In genomic region chr17:53087516-53087915, GRCm38 (mm10) we compare ENCODE assay signal across 10 mouse cellular contexts.
"Had no signal": no experiment of that assay in that cellular context is flagged by ENCODE, and none has a peak within 500 bp of the region (broad histone marks: within the 10 kb centered on the region; RNA-seq: fewer than 3 reads in every experiment).

No protein-coding gene starts in this region.

- DNase-seq: kidney, adult 2 months; kidney, postnatal 36 days; left cerebral cortex, postnatal 4 days; liver, postnatal 0 days; lung, embryonic 14.5 days; lung, postnatal 36 days; retina, postnatal 1 day; right cerebral cortex, postnatal 25 days; spleen, adult 18-20 months; thymus, postnatal 25 days had no signal
